Mouse (Mus musculus) kidney, embryonic 14.5 days (tissue): ENCODE results near the gene Ino80b. TPM values are rescaled to one million over a fixed set of nuclear protein-coding genes. Genes with fewer than 3 reads are reported as not detected.

Source experiments
- ATAC-seq: fragments of 200-750 bp; cut with Nextera tagmentation; 2 replicates; pipeline ENCODE4 v1.8.0; 2017; ENCODE audit warnings: moderate number of reproducible peaks, mild to moderate bottlenecking, moderate TSS enrichment, moderate library complexity; ENCODE audit not compliant: low FRiP score, low TSS enrichment
- H3K27ac ChIP-seq: fragments of 300-500 bp; sonication (generic); 2 replicates; pipeline ENCODE4 v1.5.1; 2014; ENCODE audit warnings: low read depth, mild to moderate bottlenecking, low read length, moderate library complexity, mixed read lengths
- H3K27me3 ChIP-seq: fragments of 300-500 bp; sonication (generic); 2 replicates; pipeline ENCODE4 v1.6.1; 2014; ENCODE audit warnings: mild to moderate bottlenecking, low read length; ENCODE audit not compliant: control insufficient read depth, insufficient read depth
- H3K36me3 ChIP-seq: fragments of 300-500 bp; sonication (generic); 2 replicates; pipeline ENCODE4 v1.6.1; 2014; ENCODE audit warnings: low read length, mixed read lengths; ENCODE audit not compliant: control insufficient read depth, insufficient read depth
- H3K4me1 ChIP-seq: fragments of 300-500 bp; sonication (generic); 2 replicates; pipeline ENCODE4 v1.6.1; 2014; ENCODE audit warnings: low read length, mixed read lengths; ENCODE audit not compliant: control insufficient read depth, insufficient read depth
- H3K4me2 ChIP-seq: fragments of 300-500 bp; sonication (generic); replicated peaks from 2 replicates; pipeline ENCODE4 v1.6.1; 2014; ENCODE audit warnings: low read depth, mild to moderate bottlenecking, low read length
- H3K4me3 ChIP-seq: fragments of 300-500 bp; sonication (generic); 2 replicates; pipeline ENCODE4 v1.5.1; 2014; ENCODE audit warnings: mild to moderate bottlenecking, low read length
- H3K9ac ChIP-seq: fragments of 300-500 bp; sonication (generic); 2 replicates; pipeline ENCODE4 v1.6.1; 2014; ENCODE audit warnings: low read depth, mild to moderate bottlenecking, low read length, moderate library complexity
- H3K9me3 ChIP-seq: fragments of 300-500 bp; sonication (generic); 2 replicates; pipeline ENCODE4 v1.6.1; 2016; ENCODE audit warnings: low read length; ENCODE audit not compliant: control insufficient read depth
- WGBS: fragments of 180-500 bp; shearing (Covaris S2); extraction: QIAGEN DNeasy Blood & Tissue Kit; methylation state at CpG from one replicate; pipeline ENCODE4 v1.1.7; 2014; 5-methylcytosine and 5-hydroxymethylcytosine counted together
- polyA plus RNA-seq: library from polyadenylated mRNA; unstranded; fragments of >200 nt; fragmentation: Nextera tagmentation; extraction: Ambion mirVana; gene quantifications from 2 replicates; pipeline ENCODE4 v1.2.1, GENCODE M21; 2014

Ino80b gene
- polyA plus RNA-seq, 1 experiment from 2014 or later = 18.8 TPM

DNA sequence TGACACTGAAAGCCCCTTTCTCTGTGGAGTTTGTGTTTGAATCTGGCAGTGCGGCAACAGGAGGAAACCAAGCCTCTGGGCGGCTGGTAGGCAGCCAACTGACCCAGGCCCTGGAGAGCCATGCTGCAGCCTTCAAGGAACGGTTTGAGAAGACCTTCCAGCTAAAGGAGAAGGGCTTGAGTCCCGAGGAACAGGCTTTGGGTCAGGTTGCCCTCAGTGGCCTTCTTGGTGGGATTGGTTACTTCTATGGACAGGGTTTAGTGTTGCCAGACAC is 8.1 kb downstream of the Ino80b start:
- Histone ChIP-seq H3K27me3 (no peaks in the 10 kb centered on the region), H3K4me2 (no peak overlapping the region), H3K36me3 (peaks cover 32% of the 10 kb centered on the region), H3K4me3 (0 out of 2 replicates have a peak overlapping the region, but pooled peaks have one; percentile 4), H3K4me1 (peaks cover 28% of the 10 kb centered on the region), H3K27ac (no peak overlapping the region), H3K9ac (0 out of 2 replicates have a peak overlapping the region, but pooled peaks have one; percentile 93), H3K9me3 (no peaks in the 10 kb centered on the region)
- no peak for ATAC-seq
- 88% methylated on average over 4 of the region's 4 CpGs for whole genome bisulfite sequencing

DNA sequence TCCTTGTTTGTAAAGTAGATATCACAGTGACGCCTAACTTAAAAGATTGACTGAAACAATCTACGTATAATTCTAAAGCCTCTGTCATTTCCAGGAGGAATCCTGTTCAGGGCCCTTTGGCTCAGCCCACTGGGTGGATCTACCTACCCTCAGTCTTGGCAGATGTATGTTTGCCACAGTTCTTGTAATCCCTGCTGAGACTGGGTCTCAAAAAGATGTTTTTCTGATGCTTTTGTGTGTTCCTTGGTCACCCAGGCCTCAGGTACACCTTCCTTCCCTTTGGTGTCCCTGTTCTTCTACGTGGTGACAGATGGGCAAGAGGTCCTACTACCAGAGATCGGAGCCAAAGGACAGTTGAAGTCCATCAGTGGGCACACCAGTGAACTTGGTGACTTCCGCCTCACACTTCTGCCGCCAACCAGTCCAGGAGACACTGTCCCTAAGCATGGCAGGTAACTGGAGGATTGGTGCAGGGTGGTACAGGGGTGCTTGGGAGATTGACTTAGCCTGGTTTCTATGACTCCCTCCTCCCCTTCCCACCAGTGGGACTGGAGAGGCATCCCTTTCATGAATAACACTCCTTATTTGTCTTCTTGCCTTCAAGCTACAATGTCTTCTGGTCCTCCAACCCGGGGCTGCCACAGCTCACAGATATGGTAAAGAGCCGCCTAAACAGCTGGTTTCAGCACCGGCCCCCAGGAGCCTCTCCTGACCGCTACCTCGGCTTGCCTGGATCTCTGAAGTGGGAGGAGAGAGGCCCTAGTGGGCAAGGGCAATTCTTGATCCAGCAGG is 8.7 kb downstream of the Ino80b start:
- no peak for ATAC-seq
- Histone ChIP-seq H3K4me3 (peak overlapping the region; percentile 69), H3K36me3 (peaks cover 32% of the 10 kb centered on the region), H3K27ac (0 out of 2 replicates have a peak overlapping the region, but pooled peaks have one; percentile 84), H3K27me3 (no peaks in the 10 kb centered on the region), H3K4me2 (peak overlapping the region; percentile 95), H3K9me3 (no peaks in the 10 kb centered on the region), H3K9ac (peak overlapping the region; percentile 93), H3K4me1 (peaks cover 28% of the 10 kb centered on the region)
- 72% methylated on average over 11 of the region's 11 CpGs for WGBS

DNA sequence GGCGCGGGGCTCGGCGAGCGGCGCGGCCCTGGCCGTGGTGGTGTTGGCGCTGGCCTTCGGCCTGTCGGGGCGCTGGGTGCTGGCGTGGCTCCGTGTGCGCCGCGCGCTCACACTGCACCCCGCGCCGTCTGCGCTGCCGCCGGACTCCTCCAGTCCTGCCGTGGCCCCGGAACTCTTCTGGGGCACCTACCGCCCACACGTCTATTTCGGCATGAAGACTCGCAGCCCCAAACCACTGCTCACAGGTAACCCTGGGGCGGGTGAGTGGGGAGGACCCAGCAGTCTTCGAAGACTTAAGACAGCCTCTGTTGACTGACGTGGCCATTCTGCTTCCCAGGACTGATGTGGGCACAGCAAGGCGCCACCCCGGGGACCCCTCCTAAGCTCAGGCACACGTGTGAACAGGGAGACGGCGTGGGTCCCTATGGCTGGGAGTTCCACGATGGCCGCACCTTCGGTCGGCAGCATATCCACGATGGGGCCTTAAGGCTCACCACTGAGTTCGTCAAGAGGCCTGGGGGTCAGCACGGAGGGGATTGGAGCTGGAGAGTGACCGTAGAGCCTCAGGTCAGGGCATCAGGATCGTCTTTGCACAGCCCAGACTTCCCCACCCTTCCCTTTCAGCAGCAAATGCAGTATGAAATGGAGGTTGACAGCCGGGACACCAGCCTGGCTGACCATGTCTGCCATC is 9.4 kb downstream of the Ino80b start:
- H3K4me3 ChIP-seq = peak overlapping the region; percentile 69
- peaks cover 28% of the 10 kb centered on the region for H3K4me1 ChIP-seq
- H3K4me2 ChIP-seq = peak overlapping the region; percentile 95
- H3K36me3 ChIP-seq = peaks cover 37% of the 10 kb centered on the region
- H3K9ac ChIP-seq = peak overlapping the region; percentile 93
- no peaks in the 10 kb centered on the region for H3K9me3 ChIP-seq
- no peaks in the 10 kb centered on the region for H3K27me3 ChIP-seq
- WGBS = 2% methylated on average over 41 of the region's 48 CpGs
- ATAC-seq = no peak; the same call in 1 of the 2 replicates
- H3K27ac ChIP-seq = peak overlapping the region; percentile 84; the same call in 1 of the 2 replicates

DNA sequence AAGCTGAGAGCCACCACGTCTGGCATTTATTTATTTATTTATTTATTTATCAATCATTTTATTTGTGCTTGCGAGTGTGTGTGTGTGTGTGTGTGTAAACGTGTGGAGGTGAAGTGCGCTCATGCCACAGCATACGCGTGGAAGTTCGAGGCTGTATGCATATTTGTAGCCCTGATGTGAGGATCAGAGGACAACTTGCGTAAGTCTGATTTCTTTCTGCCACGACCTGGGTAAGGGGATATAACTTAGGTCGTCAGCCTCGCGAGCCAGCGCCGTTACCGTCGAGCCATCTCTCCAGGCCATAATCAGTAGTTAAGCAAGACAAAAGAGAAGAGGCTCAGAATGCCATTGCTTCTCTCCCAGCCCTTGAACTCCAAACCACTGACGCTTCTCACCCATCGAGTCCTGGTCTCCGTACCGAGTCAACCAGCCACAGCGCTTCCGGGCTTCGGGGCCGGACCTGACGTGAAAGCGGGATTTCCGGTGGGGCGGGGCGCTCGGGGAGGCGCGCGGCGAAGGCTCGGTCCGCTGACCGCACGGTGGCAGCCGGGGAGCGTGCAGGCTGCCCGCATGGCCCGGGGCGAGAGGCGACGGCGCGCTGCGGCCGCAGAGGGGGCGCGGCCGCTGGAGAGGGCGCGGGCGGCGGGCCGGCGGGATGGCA is 10.1 kb downstream of the Ino80b start, which contains the start of gene Mogs:
TSS of gene Mogs (plus strand) at position 486 of the 661 bp plus-strand sequence.
- peaks cover 40% of the 10 kb centered on the region for H3K36me3 ChIP-seq
- no peaks in the 10 kb centered on the region for H3K27me3 ChIP-seq
- H3K4me3 ChIP-seq = peak within 1 kb of the TSS; percentile 69
- H3K9ac ChIP-seq = peak within 1 kb of the TSS; percentile 93
- H3K27ac ChIP-seq = peak within 1 kb of the TSS; percentile 84
- peak within 1 kb of the TSS; percentile 95 for H3K4me2 ChIP-seq
- peak; percentile 85 for ATAC-seq
- WGBS = under 1% methylated on average over 58 of the region's 58 CpGs
- H3K9me3 ChIP-seq = no peaks in the 10 kb centered on the region
- H3K4me1 ChIP-seq = peaks cover 26% of the 10 kb centered on the region

DNA sequence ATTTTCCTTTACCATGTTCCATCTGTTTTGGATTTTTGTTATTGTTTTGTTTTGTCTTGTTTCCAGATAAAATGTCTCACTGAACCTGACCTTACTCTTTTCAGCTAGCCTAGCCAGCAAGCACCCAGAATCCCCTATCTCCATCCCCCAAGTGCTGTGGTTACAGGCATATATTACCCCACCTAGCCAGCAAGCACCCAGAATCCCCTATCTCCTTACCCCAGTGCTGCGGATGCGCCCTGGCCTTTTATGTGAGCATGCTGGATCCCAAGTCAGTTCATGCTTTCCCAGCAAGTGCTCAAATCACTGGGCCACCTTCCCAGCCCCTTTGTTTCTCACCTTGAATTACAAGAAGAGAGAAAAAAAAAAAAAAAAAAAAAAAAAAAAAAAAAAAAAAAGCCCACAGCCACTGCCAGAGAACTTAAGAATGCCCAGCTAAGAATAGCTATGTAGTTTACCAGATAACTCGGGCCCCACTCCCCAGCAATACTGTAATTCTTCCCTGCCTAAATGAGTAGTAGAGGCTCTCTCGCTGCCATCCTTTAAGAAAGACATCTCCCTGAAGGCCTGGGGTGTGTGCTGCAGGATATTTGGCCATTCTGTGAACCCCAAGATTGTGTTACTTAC is 13.6 kb downstream of the Ino80b start:
- Histone ChIP-seq H3K4me2 (no peak overlapping the region), H3K27ac (no peak overlapping the region), H3K9me3 (no peaks in the 10 kb centered on the region), H3K4me1 (peaks cover 21% of the 10 kb centered on the region), H3K27me3 (no peaks in the 10 kb centered on the region), H3K4me3 (no peak overlapping the region), H3K36me3 (peaks cover 8% of the 10 kb centered on the region; the same call in 1 of the 2 replicates), H3K9ac (no peak overlapping the region)
- ATAC-seq = no peak
- 91% methylated on average over 4 of the region's 4 CpGs for WGBS

DNA sequence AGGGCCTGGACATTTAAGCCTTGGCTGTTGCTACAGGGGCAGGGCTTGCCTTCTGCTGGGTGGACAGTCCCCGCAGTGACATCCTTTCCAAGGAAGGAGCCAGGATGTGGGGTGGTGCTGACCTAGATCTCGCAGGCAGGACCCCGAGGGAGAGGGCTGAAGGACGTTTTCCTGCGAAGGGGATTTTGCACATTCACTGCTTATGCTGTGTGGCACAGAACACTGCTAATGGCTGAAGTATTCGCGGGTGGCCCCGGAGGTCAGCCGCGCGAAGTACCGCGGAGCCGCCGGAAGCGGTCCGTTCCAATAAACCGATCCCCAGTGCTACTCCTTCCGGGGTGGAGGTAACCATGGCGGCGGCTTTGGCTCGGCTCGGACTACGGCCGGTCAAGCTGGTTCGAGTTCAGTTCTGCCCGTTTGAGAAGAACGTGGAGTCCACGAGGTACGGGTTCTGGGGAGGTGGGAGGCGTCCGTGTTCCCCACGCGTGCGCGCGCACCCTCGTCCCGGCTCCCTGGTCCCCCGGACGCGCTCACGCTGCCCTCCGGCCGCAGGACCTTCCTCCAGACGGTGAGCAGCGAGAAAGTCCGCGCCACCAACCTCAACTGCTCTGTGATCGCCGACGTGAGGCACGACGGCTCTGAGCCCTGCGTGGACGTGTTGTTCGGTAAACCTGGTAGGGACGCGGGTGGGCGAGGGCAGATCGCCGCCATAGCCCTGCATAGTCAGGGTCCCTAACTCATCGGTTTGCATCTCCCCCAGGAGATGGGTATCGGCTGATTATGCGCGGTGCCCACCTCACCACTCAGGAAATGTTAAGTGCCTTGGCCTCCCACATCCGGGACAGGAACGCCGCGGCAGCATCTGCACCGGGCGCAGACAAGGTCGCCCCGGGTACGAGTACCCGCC is 16.2 kb downstream of the Ino80b start, which contains the start of gene Mrpl53:
TSS of gene Mrpl53 (plus strand) at position 279 of the 907 bp plus-strand sequence.
- Histone ChIP-seq H3K27ac (peak within 1 kb of the TSS; percentile 82), H3K4me1 (peaks cover 12% of the 10 kb centered on the region), H3K9me3 (no peaks in the 10 kb centered on the region), H3K4me3 (peak within 1 kb of the TSS; percentile 93), H3K36me3 (peaks cover 8% of the 10 kb centered on the region; the same call in 1 of the 2 replicates), H3K27me3 (no peaks in the 10 kb centered on the region), H3K4me2 (peak within 1 kb of the TSS; percentile 79), H3K9ac (peak within 1 kb of the TSS; percentile 93)
- peak; percentile 90 for ATAC-seq
- WGBS = under 1% methylated on average over 66 of the region's 76 CpGs

DNA sequence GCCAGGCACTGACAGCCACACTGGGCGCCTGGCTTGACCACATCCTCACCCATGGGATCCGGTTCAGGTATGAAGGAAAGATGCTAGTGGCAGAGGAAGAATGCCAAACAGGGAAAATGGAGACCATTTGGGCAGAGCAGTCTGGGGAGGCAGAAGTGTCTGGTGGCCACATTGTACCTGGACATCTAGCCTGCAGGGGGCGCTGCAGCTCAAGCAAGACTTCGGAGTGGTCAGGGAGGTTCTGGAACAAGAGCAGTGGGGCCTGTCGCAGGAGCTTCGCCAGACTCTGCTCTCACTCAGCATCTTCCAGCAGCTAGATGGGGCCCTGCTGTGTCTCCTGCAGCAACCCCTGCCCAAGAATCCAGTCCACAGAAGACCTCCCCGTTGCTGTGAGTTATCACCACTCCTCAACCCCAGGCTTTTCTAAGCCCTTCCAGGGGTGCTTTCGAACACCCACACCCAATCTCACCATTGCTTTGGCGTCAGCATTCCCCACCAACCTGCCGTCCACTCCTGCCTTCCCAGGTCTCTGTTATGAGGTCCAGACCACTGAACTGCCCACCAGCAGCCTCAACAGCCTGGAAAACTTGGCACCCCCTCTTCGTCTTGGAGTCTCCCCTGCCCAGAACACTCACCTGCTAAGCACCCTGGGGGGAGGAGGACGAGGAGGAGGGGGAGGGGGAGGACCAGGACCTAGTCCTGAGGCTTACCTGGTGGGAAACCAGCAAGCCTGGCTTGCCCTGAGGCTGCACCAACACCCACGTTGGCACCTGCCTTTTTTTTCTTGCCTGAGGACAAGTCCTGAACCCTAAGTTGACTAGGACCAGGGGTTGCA is 17.4 kb downstream of the Ino80b start:
- Histone ChIP-seq H3K36me3 (peaks cover 8% of the 10 kb centered on the region; the same call in 1 of the 2 replicates), H3K4me2 (peak overlapping the region; percentile 79), H3K4me1 (peaks cover 16% of the 10 kb centered on the region), H3K9ac (no peak overlapping the region; the same call in 1 of the 2 replicates), H3K27me3 (no peaks in the 10 kb centered on the region), H3K9me3 (no peaks in the 10 kb centered on the region), H3K27ac (no peak overlapping the region; the same call in 1 of the 2 replicates), H3K4me3 (peak overlapping the region; percentile 93)
- peak; percentile 28; the same call in 1 of the 2 replicates for ATAC-seq
- WGBS = 40% methylated on average over 13 of the region's 13 CpGs
